Mouse (Mus musculus) heart, adult 2 months (tissue): ENCODE results near the gene Krt20. TPM values are rescaled to one million over a fixed set of nuclear protein-coding genes. Genes with fewer than 3 reads are reported as not detected.

Source experiments
- DNase-seq, 2 experiments: peaks; one replicate each; pipeline ENCODE4 v3.0.0; 2021
- H3K27ac ChIP-seq: fragments of 200-600 bp; 2 replicates; pipeline ENCODE4 v1.8.1; 2022
- H3K27me3 ChIP-seq: fragments of 200-500 bp; 2 replicates; pipeline ENCODE4 v1.6.1; 2012; ENCODE audit warnings: mild to moderate bottlenecking, low read length, inconsistent platforms, mixed read lengths; ENCODE audit not compliant: control insufficient read depth, insufficient read depth
- H3K36me3 ChIP-seq: fragments of 200-500 bp; 2 replicates; pipeline ENCODE4 v1.6.1; 2012; ENCODE audit warnings: low read length, inconsistent platforms; ENCODE audit not compliant: control insufficient read depth, insufficient read depth
- H3K4me1 ChIP-seq: fragments of 200-500 bp; 2 replicates; pipeline ENCODE4 v1.6.1; 2011; ENCODE audit warnings: low read length; ENCODE audit not compliant: control insufficient read depth, insufficient read depth
- H3K4me3 ChIP-seq: fragments of 200-600 bp; 2 replicates; pipeline ENCODE4 v1.8.1; 2022
- H3K79me2 ChIP-seq: fragments of 200-500 bp; replicated peaks from 2 replicates; pipeline ENCODE4 v1.6.1; 2012; ENCODE audit warnings: mild to moderate bottlenecking, inconsistent platforms, low read length, moderate library complexity, mixed read lengths; ENCODE audit not compliant: control insufficient read depth, insufficient read depth
- H3K9ac ChIP-seq: fragments of 200-500 bp; 2 replicates; pipeline ENCODE4 v1.6.1; 2012; ENCODE audit warnings: low read depth, mild to moderate bottlenecking, control low read depth, inconsistent platforms, low read length, mixed read lengths
- CTCF ChIP-seq: fragments of 200-600 bp; IDR thresholded peaks from 2 replicates; pipeline ENCODE4 v1.8.1; 2022; ENCODE audit warnings: antibody characterized with exemption, mild to moderate bottlenecking, moderate library complexity
- EP300 ChIP-seq: fragments of 200-500 bp; IDR thresholded peaks from 2 replicates; pipeline ENCODE4 v1.6.1; 2011; ENCODE audit warnings: low read depth, low read length, control low read depth; ENCODE audit not compliant: insufficient read depth
- POLR2A ChIP-seq: fragments of 200-500 bp; IDR thresholded peaks from 2 replicates; pipeline ENCODE4 v1.6.1; 2011; ENCODE audit warnings: mild to moderate bottlenecking, low read depth, low read length, control low read depth; ENCODE audit not compliant: insufficient read depth
- WGBS: fragments of 180-500 bp; shearing (Covaris S2); methylation state at CpG from one replicate; pipeline ENCODE4 v1.1.7; 2018; 5-methylcytosine and 5-hydroxymethylcytosine counted together
- intact Hi-C: fragments of 180-260 bp; cut with DNase I; formaldehyde crosslinking; loops from one replicate; pipeline ENCODE4 v1.15.1; 2025
- polyA plus RNA-seq: library from polyadenylated mRNA; depleted of rRNA; stranded (reverse); fragments of >200 nt; gene quantifications from 2 replicates; pipeline ENCODE4 v1.2.3, GENCODE M21; 2012
- total RNA-seq, 2 experiments: library from RNA; stranded (reverse); gene quantifications; 2 replicates each; pipeline ENCODE4 v1.2.3; 2021

Krt20 gene
- total and polyA plus RNA-seq, 3 experiments: 0.06 TPM; not detected in 2

DNA sequence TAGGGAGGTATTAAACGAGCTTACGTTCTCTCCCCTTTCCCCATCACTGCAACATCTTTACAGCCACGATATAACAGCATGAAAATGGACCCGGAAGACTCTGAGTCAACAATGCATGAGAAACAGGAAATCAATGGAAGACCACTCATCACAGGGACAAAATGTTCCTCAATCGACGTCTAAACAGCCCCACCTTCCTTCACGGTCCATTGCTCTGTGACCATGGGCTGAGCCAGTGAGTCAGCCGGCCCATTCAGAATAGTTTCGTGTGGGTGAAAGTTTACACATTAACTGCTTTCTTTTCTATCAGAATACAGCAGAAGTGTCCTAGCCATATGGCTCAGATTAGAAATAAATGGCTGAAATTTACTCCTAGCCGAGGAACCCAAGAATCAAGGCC lies 16.8 kb upstream of the Krt20 start:
- intact Hi-C loops: no loop called here
- 72% methylated on average over 10 of the region's 10 CpGs for WGBS
- Histone ChIP-seq H3K79me2 (no peaks in the 10 kb centered on the region), H3K4me3 (no peak overlapping the region), H3K4me1 (no peaks in the 10 kb centered on the region), H3K27ac (no peak overlapping the region), H3K36me3 (no peaks in the 10 kb centered on the region), H3K9ac (no peak overlapping the region), H3K27me3 (no peaks in the 10 kb centered on the region)
- DNase-seq: no peak
- TF ChIP-seq POLR2A (no peak), EP300 (no peak), CTCF (no peak)

- no peak overlapping the region for H3K27ac ChIP-seq
- 71% methylated on average over 4 of the region's 4 CpGs for WGBS
- H3K27me3 ChIP-seq: no peaks in the 10 kb centered on the region
- H3K79me2 ChIP-seq: no peaks in the 10 kb centered on the region
- TF ChIP-seq POLR2A: no peak
- TF ChIP-seq EP300: no peak
- TF ChIP-seq CTCF: no peak
- H3K4me3 ChIP-seq: no peak overlapping the region
- no peaks in the 10 kb centered on the region for H3K36me3 ChIP-seq
- no peaks in the 10 kb centered on the region for H3K4me1 ChIP-seq
- intact Hi-C loops: no loop called here
- no peak overlapping the region for H3K9ac ChIP-seq
- no peak for DNase-seq
Measured at GRCm38 (mm10) chr11:99454044-99454443, 16.1 kb upstream of the Krt20 start.

- Histone ChIP-seq H3K27ac (no peak overlapping the region), H3K27me3 (no peaks in the 10 kb centered on the region), H3K4me3 (no peak overlapping the region), H3K79me2 (no peaks in the 10 kb centered on the region), H3K4me1 (no peaks in the 10 kb centered on the region), H3K9ac (no peak overlapping the region), H3K36me3 (no peaks in the 10 kb centered on the region)
- intact Hi-C loops: no loop called here
- TF ChIP-seq EP300 (no peak), CTCF (no peak), POLR2A (no peak)
- WGBS: 34% methylated on average over 2 of the region's 2 CpGs
- DNase-seq: no peak
Measured at GRCm38 (mm10) chr11:99448769-99449168, 10.8 kb upstream of the Krt20 start.

- intact Hi-C loops: no loop called here
- Histone ChIP-seq H3K9ac (no peak overlapping the region), H3K4me1 (no peaks in the 10 kb centered on the region), H3K4me3 (no peak overlapping the region), H3K36me3 (no peaks in the 10 kb centered on the region), H3K27ac (no peak overlapping the region), H3K79me2 (no peaks in the 10 kb centered on the region), H3K27me3 (no peaks in the 10 kb centered on the region)
- TF ChIP-seq CTCF: no peak
- no peak for TF ChIP-seq EP300
- no peak for TF ChIP-seq POLR2A
- 55% methylated on average over 8 of the region's 8 CpGs for WGBS
- no peak for DNase-seq
Measured at GRCm38 (mm10) chr11:99441220-99441619, 3.3 kb upstream of the Krt20 start.

GRCm38 (mm10) chr11:99439465-99439864 lies 1.5 kb upstream of the Krt20 start:
- Histone ChIP-seq H3K9ac (no peak overlapping the region), H3K79me2 (no peaks in the 10 kb centered on the region), H3K4me3 (no peak overlapping the region), H3K4me1 (no peaks in the 10 kb centered on the region), H3K27ac (no peak overlapping the region), H3K36me3 (no peaks in the 10 kb centered on the region), H3K27me3 (no peaks in the 10 kb centered on the region)
- DNase-seq: no peak
- no peak for TF ChIP-seq CTCF
- 79% methylated on average over 10 of the region's 10 CpGs for WGBS
- intact Hi-C loops: no loop called here

DNA sequence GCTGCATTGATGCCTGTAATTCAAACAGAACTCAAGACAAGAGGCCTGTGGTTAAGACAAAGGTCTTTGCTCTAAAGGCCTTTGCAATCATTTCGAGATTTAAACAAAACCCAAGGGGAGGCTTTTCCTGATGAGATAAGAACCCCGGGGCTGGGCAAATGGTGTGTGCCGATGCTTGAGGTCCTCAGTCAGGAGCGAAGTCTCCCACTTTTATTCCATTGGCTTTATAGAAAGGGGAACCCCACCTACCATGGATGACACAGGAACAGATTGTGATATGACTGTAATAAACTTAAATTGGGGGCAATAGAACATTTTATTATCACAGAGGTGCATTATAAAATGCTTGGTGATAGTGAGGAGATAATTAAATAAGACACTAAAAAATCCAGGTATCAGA lies 1.3 kb downstream of the Krt20 start:
- H3K4me3 ChIP-seq: no peak overlapping the region
- no peak for DNase-seq
- 44% methylated on average over 4 of the region's 4 CpGs for WGBS
- H3K27ac ChIP-seq: no peak overlapping the region
- no peak overlapping the region for H3K9ac ChIP-seq
- no peaks in the 10 kb centered on the region for H3K79me2 ChIP-seq
- no peaks in the 10 kb centered on the region for H3K36me3 ChIP-seq
- intact Hi-C loops: no loop called here
- no peaks in the 10 kb centered on the region for H3K4me1 ChIP-seq
- H3K27me3 ChIP-seq: no peaks in the 10 kb centered on the region
- TF ChIP-seq EP300 (no peak), CTCF (no peak), POLR2A (no peak)
